Mouse (Mus musculus): ENCODE results near the gene Zfp266.
A peak's percentile ranks its signal among the peaks of the same experiment; 100 is the strongest.

The Zfp266 gene

GRCm38 (mm10) chr9:20491858-20492526 is 29.2 kb downstream of the Zfp266 start:
- DNase-seq = peak; percentile 3

GRCm38 (mm10) chr9:20489536-20489935 is 31.7 kb downstream of the Zfp266 start:
- no peak for DNase-seq

GRCm38 (mm10) chr9:20479396-20479795 is 41.8 kb downstream of the Zfp266 start:
- no peak for DNase-seq

- DNase-seq = no peak
Measured at GRCm38 (mm10) chr9:20476632-20477031, 44.6 kb downstream of the Zfp266 start.

DNA sequence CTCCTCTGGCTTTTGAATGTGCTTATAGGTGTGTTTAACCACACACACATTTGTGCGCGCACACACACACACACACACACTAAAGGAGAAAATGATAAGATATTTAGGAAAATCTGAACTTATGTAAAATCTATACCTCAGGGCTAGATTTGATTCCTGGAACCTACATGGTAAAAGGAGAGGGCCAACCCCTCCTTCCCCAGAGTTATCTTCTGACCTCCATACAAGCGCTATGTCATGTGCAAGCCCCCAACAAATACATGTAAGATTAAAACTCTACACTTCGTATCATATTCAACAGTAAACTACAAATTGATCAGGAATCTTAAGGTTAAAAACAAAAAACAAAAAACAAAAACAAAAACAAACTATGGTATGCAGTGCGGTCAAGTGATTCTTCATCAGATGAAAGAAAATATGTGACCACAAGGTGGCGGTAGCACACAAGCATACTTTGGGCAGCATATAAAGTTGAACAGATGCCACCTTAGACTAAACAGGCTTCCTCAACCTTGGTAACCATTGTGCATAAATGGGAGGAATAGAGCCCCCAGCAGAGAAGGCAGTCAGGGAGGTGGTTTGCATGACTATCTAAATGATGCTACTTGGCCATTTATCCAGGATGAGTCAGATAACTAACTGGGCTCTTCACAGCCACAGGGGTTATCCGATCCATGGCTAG is 54.3 kb downstream of the Zfp266 start:
- peak; percentile 84 for DNase-seq

- DNase-seq = peak; percentile 89
Measured at GRCm38 (mm10) chr9:20459377-20460317, 61.6 kb downstream of the Zfp266 start, which contains the start of gene Zfp26. Gene Zfp26, minus strand, starts transcription at chr9:20460162.

DNA sequence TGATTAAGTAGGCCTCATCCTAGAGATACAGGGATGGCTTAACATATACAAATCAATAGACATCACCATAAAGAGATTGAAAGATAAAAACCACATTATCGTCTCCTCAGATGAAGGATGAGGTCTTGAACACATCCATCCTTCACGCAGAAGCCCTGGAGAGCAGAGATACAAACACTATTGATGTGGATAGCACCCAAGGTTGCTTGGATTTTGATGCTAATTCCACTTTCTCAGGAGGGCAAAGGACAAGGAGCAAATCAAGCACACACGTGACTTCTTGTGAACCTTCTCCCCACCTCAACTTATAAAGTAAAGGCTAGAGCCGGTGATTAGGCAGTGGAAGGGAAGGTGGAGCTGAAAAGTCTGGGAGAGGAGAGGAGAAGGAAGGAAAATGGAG is 67.6 kb downstream of the Zfp266 start:
- no peak for DNase-seq

GRCm38 (mm10) chr9:20451493-20451892 is 69.7 kb downstream of the Zfp266 start:
- DNase-seq = no peak
